ENCODE assay signal across 8 mouse cellular contexts in the genomic region with DNA sequence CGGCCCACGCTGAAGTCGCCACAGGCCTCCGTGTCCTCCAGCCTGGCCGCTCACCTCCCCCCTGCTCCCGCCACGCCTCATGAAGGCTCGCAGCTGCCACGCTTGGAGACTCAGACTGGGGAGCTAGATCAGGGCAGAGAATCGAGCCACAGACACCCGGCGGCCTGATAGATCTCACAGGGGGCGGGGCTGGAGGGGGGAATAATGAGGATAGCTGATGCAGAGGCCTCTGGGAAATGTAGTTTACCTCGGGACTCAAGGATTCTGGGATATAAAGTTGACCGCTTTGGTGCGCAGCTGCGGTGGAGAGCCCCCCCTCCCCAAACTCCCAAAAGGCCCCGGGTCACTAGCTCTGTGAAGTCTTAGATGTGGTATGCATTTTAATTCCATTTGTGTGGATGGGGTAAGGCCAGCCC. TPM values are rescaled to one million over a fixed set of nuclear protein-coding genes. Genes with fewer than 3 reads are reported as not detected.
A peak's percentile ranks its signal among the peaks of the same experiment; 100 is the strongest.
DNase-seq lines count a peak whose midpoint lies in the region; ATAC-seq and TF ChIP-seq lines count a peak whose summit lies in the region.

A gene (minus strand): TSS at position 183 of the 416 bp plus-strand sequence.

- ATAC-seq in lung, embryonic 14.5 days (ENCODE audit: insufficient read depth): peak; percentile 95

- H3K4me1 ChIP-seq in hindbrain, embryonic 10.5 days (replicated peaks): peaks cover 11% of the 10 kb centered on the region
- no peaks in the 10 kb centered on the region for H3K4me1 ChIP-seq in lung, embryonic 14.5 days (ENCODE audit: insufficient read depth)
- H3K4me1 ChIP-seq in thymus, adult 2 months (replicated peaks; ENCODE audit: control insufficient read depth, insufficient read depth, low read length): peaks cover 10% of the 10 kb centered on the region; the same call in 1 of the 2 replicates

- peak within 1 kb of the TSS; percentile 96 for H3K4me2 ChIP-seq in lung, embryonic 14.5 days

- H3K36me3 ChIP-seq in hindbrain, embryonic 10.5 days: no peaks in the 10 kb centered on the region
- no peaks in the 10 kb centered on the region for H3K36me3 ChIP-seq in lung, embryonic 14.5 days (ENCODE audit: insufficient read depth)
- no peaks in the 10 kb centered on the region for H3K36me3 ChIP-seq in thymus, adult 2 months (ENCODE audit: control insufficient read depth, insufficient read depth, low read length)

- H3K4me3 ChIP-seq in hindbrain, embryonic 10.5 days: peak within 1 kb of the TSS; percentile 70
- H3K4me3 ChIP-seq in lung, embryonic 14.5 days (ENCODE audit: low read depth, low read length): peak within 1 kb of the TSS; percentile 58
- H3K4me3 ChIP-seq in thymus, adult 2 months (ENCODE audit: control insufficient read depth, insufficient read depth, low read length): peak within 1 kb of the TSS; percentile 40

- DNase-seq in ES-CJ7 (ENCODE audit: low read depth, low spot score): peak; percentile 86
- peak; percentile 88 for DNase-seq in cerebellum, adult 8-10 months
- peak; percentile 83 to 91 for DNase-seq in frontal cortex, adult 2 months (ENCODE audit: extremely low spot score in 1 of 2, low spot score in 1 of 2)
- DNase-seq in hindbrain, embryonic 10.5 days (ENCODE audit: low spot score): peak; percentile 91
- DNase-seq in layer of hippocampus, adult 9-10 months (ENCODE audit: low spot score): peak; percentile 83
- DNase-seq in lung, embryonic 14.5 days: peak; percentile 89
- DNase-seq in ovary, adult 18-20 months (ENCODE audit: low spot score): peak; percentile 74
- DNase-seq in thymus, adult 2 months: peak; percentile 27

- peak within 1 kb of the TSS; percentile 64 for H3K9ac ChIP-seq in lung, embryonic 14.5 days

- no peak for TF ChIP-seq POLR2A in thymus, adult 2 months (IDR thresholded peaks at IDR 0.05; ENCODE audit: control insufficient read depth, extremely low read depth, insufficient read depth, low read length, poor library complexity)

- H3K9me3 ChIP-seq in hindbrain, embryonic 10.5 days: no peaks in the 10 kb centered on the region
- no peaks in the 10 kb centered on the region for H3K9me3 ChIP-seq in lung, embryonic 14.5 days (ENCODE audit: low read depth, low read length)

- under 1% methylated on average over 18 of the region's 18 CpGs for WGBS in hindbrain, embryonic 10.5 days
- WGBS in lung, embryonic 14.5 days: under 1% methylated on average over 18 of the region's 18 CpGs
- 1% methylated on average over 18 of the region's 18 CpGs for WGBS in thymus, adult 2 months

- H3K27ac ChIP-seq in hindbrain, embryonic 10.5 days: peak within 1 kb of the TSS; percentile 86
- no peak within 1 kb of the TSS for H3K27ac ChIP-seq in lung, embryonic 14.5 days (ENCODE audit: low read depth)
- H3K27ac ChIP-seq in thymus, adult 2 months (ENCODE audit: control insufficient read depth, insufficient read depth, low read length): no peak within 1 kb of the TSS

- peaks cover 20% of the 10 kb centered on the region for H3K27me3 ChIP-seq in hindbrain, embryonic 10.5 days (ENCODE audit: insufficient read depth, poor library complexity, severe bottlenecking)
- H3K27me3 ChIP-seq in lung, embryonic 14.5 days (ENCODE audit: insufficient read depth, low read length): peaks cover 7% of the 10 kb centered on the region; the same call in 1 of the 2 replicates
- peaks cover 8% of the 10 kb centered on the region; the same call in 1 of the 2 replicates for H3K27me3 ChIP-seq in thymus, adult 2 months (ENCODE audit: control insufficient read depth, insufficient read depth, low read length)

- no peak for TF ChIP-seq CTCF in lung, embryonic 14.5 days (IDR thresholded peaks at IDR 0.05; ENCODE audit: low read depth)
- no peak for TF ChIP-seq CTCF in thymus, adult 2 months (IDR thresholded peaks at IDR 0.05; ENCODE audit: borderline replicate concordance, control insufficient read depth, extremely low read depth, insufficient read depth, low read length, poor library complexity)

RNA-seq across cellular contexts. Expression of the gene that starts here (rescaled TPM):
- 2.6 and 2.8 TPM in 2 replicates for polyA plus RNA-seq in frontal cortex, adult 2 months (2012; rRNA removed)
- polyA plus RNA-seq in hindbrain, embryonic 10.5 days (2016; fragmentation: Nextera tagmentation; extraction: Ambion mirVana): 0.88 and 1.1 TPM in 2 replicates
- polyA plus RNA-seq in lung, embryonic 14.5 days (2014; fragmentation: Nextera tagmentation; extraction: Ambion mirVana): 1.1 and 1.4 TPM in 2 replicates
- 0.04 and 0.09 TPM in 2 replicates for polyA plus RNA-seq in thymus, adult 2 months (2012; rRNA removed)

Comparison
In these comparisons a context has a peak if more than half of its experiments do, and no peak if none do; other contexts are left out.
1. Peak in DNase-seq and H3K4me3 ChIP-seq in thymus, adult 2 months; RNA of the gene not detected or under 1 TPM.
2. DNase-seq: peak in every context shown above with its lines; median percentile 91 in hindbrain, embryonic 10.5 days; 89 in lung, embryonic 14.5 days; 88 in cerebellum, adult 8-10 months; 87 in frontal cortex, adult 2 months; 86 in ES-CJ7; 83 in layer of hippocampus, adult 9-10 months; 74 in ovary, adult 18-20 months; 27 in thymus, adult 2 months.